Mouse (Mus musculus): ENCODE data around the gene Spon1. TPM values are rescaled to one million over a fixed set of nuclear protein-coding genes. Genes with fewer than 3 reads are reported as not detected.

The Spon1 gene
- polyA plus RNA-seq, 1 experiment from 2014 or later = 3.2 TPM

DNA sequence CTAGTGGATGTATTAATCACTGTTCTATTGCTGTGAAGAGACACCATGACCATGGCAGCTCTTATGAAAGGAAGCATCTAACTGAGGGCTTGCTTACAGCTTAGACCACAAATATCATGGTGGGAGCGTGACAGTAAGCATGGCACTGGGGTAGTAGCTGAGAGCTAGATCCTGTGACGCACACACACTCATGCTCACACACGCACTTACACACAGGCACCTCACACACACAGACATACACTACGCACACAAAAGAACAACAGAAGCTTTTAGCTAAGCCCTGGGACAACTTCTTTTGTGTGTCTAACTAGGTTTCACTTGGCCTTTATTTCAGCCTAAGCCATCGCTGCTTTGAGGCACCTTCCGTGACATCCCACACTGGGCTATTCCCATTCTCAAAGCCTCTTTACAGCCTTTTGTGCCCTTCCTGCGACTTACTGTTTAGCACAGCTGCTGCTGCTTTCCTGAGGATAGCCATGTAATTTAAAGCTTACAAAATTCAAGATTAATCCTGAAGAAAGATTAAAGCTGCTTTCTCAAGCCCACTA, 138.6 kb downstream of the Spon1 start:
- Histone ChIP-seq H3K27me3 (replicated peaks; ENCODE audit: control insufficient read depth, insufficient read depth, low read length) (no peaks in the 10 kb centered on the region), H3K9ac (ENCODE audit: low read depth, low read length) (no peak overlapping the region), H3K9me3 (ENCODE audit: control insufficient read depth) (no peaks in the 10 kb centered on the region), H3K4me3 (ENCODE audit: low read depth, low read length) (no peak overlapping the region), H3K4me1 (replicated peaks; ENCODE audit: control insufficient read depth, insufficient read depth, low read length) (no peaks in the 10 kb centered on the region), H3K36me3 (ENCODE audit: control insufficient read depth, insufficient read depth) (no peaks in the 10 kb centered on the region), H3K4me2 (replicated peaks; ENCODE audit: low read depth) (no peak overlapping the region), H3K27ac (ENCODE audit: low read depth, low read length) (no peak overlapping the region)
- ATAC-seq = no peak
- no peak for TF ChIP-seq CTCF (IDR thresholded peaks at IDR 0.05; ENCODE audit: low read depth)
- WGBS = 92% methylated on average over 7 of the region's 7 CpGs

DNA sequence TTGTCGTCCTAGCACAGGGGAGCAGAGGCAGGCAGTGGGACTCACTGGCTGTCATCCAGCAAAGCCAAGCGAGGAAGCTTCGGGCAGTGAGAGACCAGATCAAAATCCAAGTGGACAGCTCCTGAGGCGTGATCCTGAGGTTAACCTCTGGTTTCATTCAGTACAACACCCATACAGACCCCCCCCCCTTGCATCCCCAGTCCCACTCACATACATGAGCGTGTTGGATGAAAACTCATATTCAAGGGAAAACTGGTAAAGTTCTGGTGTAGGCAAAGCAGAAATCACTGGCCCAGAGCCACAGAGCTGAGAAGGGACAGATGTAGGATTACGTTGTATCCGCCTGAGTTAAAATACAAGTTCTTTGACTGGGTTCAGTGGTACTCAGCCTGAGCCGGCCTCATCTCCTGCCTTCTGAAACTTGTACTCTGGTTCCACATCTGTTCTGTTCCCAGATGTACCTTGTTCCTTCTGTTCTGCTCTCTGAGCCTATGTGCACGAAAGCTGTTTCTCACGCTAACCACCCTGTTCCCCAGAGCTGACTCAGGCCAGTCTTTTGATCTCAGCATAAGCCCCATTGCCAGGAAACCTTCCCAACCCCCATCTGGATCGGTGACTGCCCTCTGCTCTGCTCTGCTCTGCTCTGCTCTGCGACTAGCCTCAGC, 143.5 kb downstream of the Spon1 start:
- WGBS = 34% methylated on average over 12 of the region's 12 CpGs
- H3K36me3 ChIP-seq (ENCODE audit: control insufficient read depth, insufficient read depth) = no peaks in the 10 kb centered on the region
- no peak for ATAC-seq
- H3K27me3 ChIP-seq (replicated peaks; ENCODE audit: control insufficient read depth, insufficient read depth, low read length) = no peaks in the 10 kb centered on the region
- H3K4me1 ChIP-seq (replicated peaks; ENCODE audit: control insufficient read depth, insufficient read depth, low read length) = 0 out of 2 replicates have a peak, but pooled peaks cover 3% of the 10 kb centered on the region
- H3K4me3 ChIP-seq (ENCODE audit: low read depth, low read length) = no peak overlapping the region
- no peaks in the 10 kb centered on the region for H3K9me3 ChIP-seq (ENCODE audit: control insufficient read depth)
- TF ChIP-seq CTCF (IDR thresholded peaks at IDR 0.05; ENCODE audit: low read depth) = no peak
- no peak overlapping the region for H3K27ac ChIP-seq (ENCODE audit: low read depth, low read length)
- no peak overlapping the region for H3K4me2 ChIP-seq (replicated peaks; ENCODE audit: low read depth)
- H3K9ac ChIP-seq (ENCODE audit: low read depth, low read length) = no peak overlapping the region

DNA sequence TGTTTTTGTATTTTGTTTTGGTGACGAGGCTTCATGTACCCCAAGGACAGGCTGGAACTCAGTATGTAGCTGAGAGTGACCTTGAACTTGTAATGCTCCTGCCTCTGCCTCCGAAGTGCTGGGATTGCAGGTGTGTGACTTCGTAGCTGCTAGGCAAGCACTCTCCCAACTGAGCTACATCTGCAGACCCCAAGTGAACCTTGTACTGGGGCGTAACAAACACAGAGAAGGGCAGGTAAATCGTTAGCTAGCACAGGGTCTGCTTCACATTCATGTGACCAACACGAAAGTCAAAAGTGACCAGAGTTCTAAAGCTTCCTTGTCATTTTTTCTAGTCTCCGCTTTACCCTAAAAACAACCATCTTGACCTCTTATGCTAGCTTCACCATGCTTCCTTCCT, 145.1 kb downstream of the Spon1 start:
- Histone ChIP-seq H3K9ac (ENCODE audit: low read depth, low read length) (no peak overlapping the region), H3K4me3 (ENCODE audit: low read depth, low read length) (no peak overlapping the region), H3K4me1 (replicated peaks; ENCODE audit: control insufficient read depth, insufficient read depth, low read length) (0 out of 2 replicates have a peak, but pooled peaks cover 3% of the 10 kb centered on the region), H3K27me3 (replicated peaks; ENCODE audit: control insufficient read depth, insufficient read depth, low read length) (no peaks in the 10 kb centered on the region), H3K36me3 (ENCODE audit: control insufficient read depth, insufficient read depth) (no peaks in the 10 kb centered on the region), H3K9me3 (ENCODE audit: control insufficient read depth) (no peaks in the 10 kb centered on the region), H3K27ac (ENCODE audit: low read depth, low read length) (no peak overlapping the region), H3K4me2 (replicated peaks; ENCODE audit: low read depth) (no peak overlapping the region)
- no peak for TF ChIP-seq CTCF (IDR thresholded peaks at IDR 0.05; ENCODE audit: low read depth)
- no peak for ATAC-seq
- 47% methylated on average over 7 of the region's 7 CpGs for WGBS

DNA sequence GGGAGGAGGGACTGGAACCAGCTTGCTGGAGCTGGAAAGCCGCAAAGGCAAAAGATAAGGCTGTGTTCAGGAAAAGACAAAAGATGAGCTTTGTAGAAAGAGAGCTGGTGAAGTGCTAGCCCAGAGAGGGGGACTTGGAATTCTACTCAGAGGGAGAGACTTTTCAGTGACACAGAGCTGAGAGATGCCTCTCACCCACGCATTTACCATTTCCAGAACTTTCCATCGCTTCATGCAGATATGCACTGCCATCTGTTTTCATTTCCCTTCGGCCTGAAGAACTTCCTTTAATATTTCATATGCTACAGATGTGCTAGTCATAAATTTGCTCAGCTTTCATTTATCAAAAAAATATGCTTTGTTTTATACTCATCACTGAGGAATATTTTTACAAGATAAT, 150.1 kb downstream of the Spon1 start:
- no peak for TF ChIP-seq CTCF (IDR thresholded peaks at IDR 0.05; ENCODE audit: low read depth)
- H3K9me3 ChIP-seq (ENCODE audit: control insufficient read depth) = no peaks in the 10 kb centered on the region
- H3K4me2 ChIP-seq (replicated peaks; ENCODE audit: low read depth) = no peak overlapping the region
- ATAC-seq = no peak
- H3K36me3 ChIP-seq (ENCODE audit: control insufficient read depth, insufficient read depth) = no peaks in the 10 kb centered on the region
- H3K27me3 ChIP-seq (replicated peaks; ENCODE audit: control insufficient read depth, insufficient read depth, low read length) = no peaks in the 10 kb centered on the region
- H3K4me1 ChIP-seq (replicated peaks; ENCODE audit: control insufficient read depth, insufficient read depth, low read length) = no peaks in the 10 kb centered on the region
- H3K9ac ChIP-seq (ENCODE audit: low read depth, low read length) = no peak overlapping the region
- WGBS = 78% methylated on average over 4 of the region's 4 CpGs
- no peak overlapping the region for H3K4me3 ChIP-seq (ENCODE audit: low read depth, low read length)
- no peak overlapping the region for H3K27ac ChIP-seq (ENCODE audit: low read depth, low read length)

DNA sequence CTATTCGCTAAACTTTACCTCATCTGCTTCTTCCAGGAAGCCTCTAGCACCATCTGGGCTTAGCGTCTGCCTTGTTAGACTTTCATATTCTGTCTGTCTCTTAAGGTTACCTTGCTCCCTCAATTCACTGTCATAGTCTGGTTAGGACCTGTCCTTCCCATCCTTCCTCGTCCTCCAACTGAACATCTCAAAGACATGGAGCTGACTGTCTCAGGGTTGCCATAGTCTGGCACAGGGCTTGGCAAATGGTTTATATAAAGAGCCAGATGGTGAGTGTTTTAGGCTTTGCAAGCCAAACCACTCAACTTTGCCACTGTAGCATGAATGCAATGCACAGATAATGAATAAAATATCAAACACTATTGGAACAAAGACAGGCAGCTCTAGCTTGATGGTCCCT, 153.1 kb downstream of the Spon1 start:
- no peaks in the 10 kb centered on the region for H3K4me1 ChIP-seq (replicated peaks; ENCODE audit: control insufficient read depth, insufficient read depth, low read length)
- 93% methylated on average over 3 of the region's 3 CpGs for WGBS
- no peaks in the 10 kb centered on the region for H3K27me3 ChIP-seq (replicated peaks; ENCODE audit: control insufficient read depth, insufficient read depth, low read length)
- no peak overlapping the region for H3K9ac ChIP-seq (ENCODE audit: low read depth, low read length)
- no peak for TF ChIP-seq CTCF (IDR thresholded peaks at IDR 0.05; ENCODE audit: low read depth)
- ATAC-seq = no peak
- H3K4me2 ChIP-seq (replicated peaks; ENCODE audit: low read depth) = no peak overlapping the region
- H3K36me3 ChIP-seq (ENCODE audit: control insufficient read depth, insufficient read depth) = no peaks in the 10 kb centered on the region
- H3K9me3 ChIP-seq (ENCODE audit: control insufficient read depth) = no peaks in the 10 kb centered on the region
- H3K4me3 ChIP-seq (ENCODE audit: low read depth, low read length) = no peak overlapping the region
- H3K27ac ChIP-seq (ENCODE audit: low read depth, low read length) = no peak overlapping the region

DNA sequence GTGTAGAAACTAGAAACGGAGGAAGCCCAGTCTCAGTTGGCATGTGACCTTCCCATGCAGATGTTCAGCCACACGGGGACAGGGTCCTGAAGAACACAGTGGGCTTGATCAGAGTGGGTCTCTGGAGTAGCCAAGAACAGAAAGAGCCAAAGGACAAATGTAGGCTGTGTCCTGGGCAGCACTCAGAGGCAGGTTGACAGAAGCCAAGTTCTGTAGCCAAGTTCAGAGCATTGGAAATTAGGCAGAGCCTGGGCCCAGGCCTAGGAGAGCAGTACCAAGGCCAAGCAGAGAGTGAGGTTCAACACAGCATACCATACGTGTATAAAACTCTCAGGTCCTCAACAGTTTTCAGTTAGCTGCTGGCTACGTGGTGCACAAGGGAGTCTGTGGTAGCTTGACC, 153.7 kb downstream of the Spon1 start:
- Histone ChIP-seq H3K4me3 (ENCODE audit: low read depth, low read length) (no peak overlapping the region), H3K4me2 (replicated peaks; ENCODE audit: low read depth) (no peak overlapping the region), H3K36me3 (ENCODE audit: control insufficient read depth, insufficient read depth) (no peaks in the 10 kb centered on the region), H3K9ac (ENCODE audit: low read depth, low read length) (no peak overlapping the region), H3K9me3 (ENCODE audit: control insufficient read depth) (no peaks in the 10 kb centered on the region), H3K4me1 (replicated peaks; ENCODE audit: control insufficient read depth, insufficient read depth, low read length) (no peaks in the 10 kb centered on the region), H3K27me3 (replicated peaks; ENCODE audit: control insufficient read depth, insufficient read depth, low read length) (no peaks in the 10 kb centered on the region), H3K27ac (ENCODE audit: low read depth, low read length) (no peak overlapping the region)
- ATAC-seq = no peak
- no peak for TF ChIP-seq CTCF (IDR thresholded peaks at IDR 0.05; ENCODE audit: low read depth)
- 71% methylated on average over 4 of the region's 4 CpGs for WGBS

Data from intestine, postnatal 0 days (tissue).